Mouse (Mus musculus) adrenal gland, adult 18-20 months (tissue): ENCODE measurements around the gene Abcd3. TPM values are rescaled to one million over a fixed set of nuclear protein-coding genes. Genes with fewer than 3 reads are reported as not detected.

ENCODE experiments used
- DNase-seq, 2 experiments: peaks; one replicate each; pipeline ENCODE4 v3.0.0; 2021 to 2022; ENCODE audit warnings: low spot score in 2 of 2
- long read RNA-seq, 2 experiments: library from polyadenylated mRNA; stranded (forward); transcript quantifications; one replicate each; pipeline ENCODE4 v2.0.0; 2021
- total RNA-seq, 2 experiments: library from RNA; stranded (reverse); gene quantifications; 1 replicate in 1 of 2; 2 replicates in 1 of 2; pipeline ENCODE4 v1.2.3; 2021

The Abcd3 gene
- 100 to 1,000 TPM in 1 of 2 experiments, 10 to 100 TPM in 1; 96.6 to 100 TPM for total RNA-seq
- long read RNA-seq, experiment 1, transcript Abcd3-201 (23 exons, 3,489 nt), result major isoform, 108 of 121 reads
- long read RNA-seq, experiment 1, partial matches to known transcripts, result 2 of 121 reads
- long read RNA-seq, experiment 1, other reads (novel, unspliced or antisense), result 11 of 121 reads
- long read RNA-seq, experiment 2, transcript Abcd3-201 (23 exons, 3,489 nt), result major isoform, 374 of 424 reads
- long read RNA-seq, experiment 2, partial matches to known transcripts, result 12 of 424 reads
- long read RNA-seq, experiment 2, other reads (novel, unspliced or antisense), result 37 of 424 reads

DNA sequence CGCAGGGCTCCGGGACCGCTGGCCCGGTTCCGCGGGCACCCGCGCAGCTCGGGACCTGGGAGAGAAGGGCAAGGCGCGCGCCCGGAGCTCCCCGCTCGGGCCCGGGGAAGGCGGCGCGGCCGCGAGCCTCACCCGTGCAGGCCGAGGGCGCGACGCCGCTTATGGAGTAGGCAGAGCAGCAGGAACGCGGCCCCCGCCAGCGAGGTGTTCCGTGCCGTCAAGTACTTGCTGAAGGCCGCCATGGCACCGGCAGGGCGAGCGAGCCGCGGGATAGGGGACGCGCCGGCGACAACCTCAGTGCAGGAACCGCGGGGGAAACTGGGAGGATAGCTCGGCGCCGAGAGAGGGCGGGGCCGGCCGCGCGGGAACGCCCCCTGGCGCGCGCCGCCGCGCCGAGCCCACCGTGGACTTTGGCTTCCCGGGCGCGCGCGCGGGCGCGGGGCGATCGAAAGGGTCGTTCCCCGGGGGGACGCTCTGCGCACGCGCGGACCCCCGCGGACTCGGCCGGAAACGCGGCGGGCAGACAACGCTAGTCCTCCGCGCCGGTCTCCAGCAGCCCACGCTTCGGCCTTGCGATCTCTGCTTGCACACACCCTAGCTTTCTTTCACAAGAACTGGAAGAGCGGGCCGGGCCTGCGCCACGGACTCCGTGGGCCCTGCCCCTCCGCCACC lies at the start of gene Abcd3:
Gene Abcd3 (minus strand): TSS at position 426 of the 672 bp plus-strand sequence.
- DNase-seq, result peak; percentile 87 to 89

DNA sequence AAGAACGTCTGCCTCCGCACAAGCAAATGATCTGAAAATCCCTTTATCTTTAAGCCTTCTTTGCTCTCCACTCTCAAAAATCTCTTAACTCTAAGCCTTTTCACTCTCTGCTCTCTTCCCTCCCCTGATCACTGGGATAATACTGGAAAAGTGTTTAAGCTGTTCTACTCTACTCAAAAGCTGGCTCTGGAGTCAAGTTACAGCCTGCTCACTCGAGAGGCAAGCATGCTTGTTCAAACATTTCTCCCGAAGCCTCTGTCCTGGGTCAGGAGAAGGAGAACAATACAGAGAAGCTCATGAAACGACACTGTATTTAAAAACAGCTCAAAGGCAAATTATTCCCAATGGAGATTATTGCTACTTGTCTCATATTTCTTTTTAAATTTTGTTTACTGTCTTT lies 44.0 kb upstream of the Abcd3 start:
- DNase-seq, result no peak

DNA sequence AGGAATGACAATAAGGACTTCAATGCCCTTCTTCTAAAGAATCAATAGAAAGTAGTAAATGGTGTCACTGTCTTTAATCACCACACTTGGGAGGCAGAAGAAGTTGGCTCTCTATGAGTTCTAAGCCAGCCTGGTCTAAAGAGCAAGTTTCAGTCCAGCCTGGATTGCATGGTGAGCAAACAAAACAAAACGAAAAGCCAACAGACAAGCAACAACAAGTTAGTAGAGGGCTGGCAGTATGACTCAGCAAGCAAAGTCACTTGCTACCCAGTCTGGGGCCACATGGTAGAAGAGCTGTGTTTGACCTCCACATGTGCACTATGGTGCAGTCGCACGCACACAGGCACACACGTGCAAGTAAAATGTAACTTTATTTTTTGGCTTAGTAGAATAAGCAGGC lies 41.0 kb upstream of the Abcd3 start:
- no peak for DNase-seq

DNA sequence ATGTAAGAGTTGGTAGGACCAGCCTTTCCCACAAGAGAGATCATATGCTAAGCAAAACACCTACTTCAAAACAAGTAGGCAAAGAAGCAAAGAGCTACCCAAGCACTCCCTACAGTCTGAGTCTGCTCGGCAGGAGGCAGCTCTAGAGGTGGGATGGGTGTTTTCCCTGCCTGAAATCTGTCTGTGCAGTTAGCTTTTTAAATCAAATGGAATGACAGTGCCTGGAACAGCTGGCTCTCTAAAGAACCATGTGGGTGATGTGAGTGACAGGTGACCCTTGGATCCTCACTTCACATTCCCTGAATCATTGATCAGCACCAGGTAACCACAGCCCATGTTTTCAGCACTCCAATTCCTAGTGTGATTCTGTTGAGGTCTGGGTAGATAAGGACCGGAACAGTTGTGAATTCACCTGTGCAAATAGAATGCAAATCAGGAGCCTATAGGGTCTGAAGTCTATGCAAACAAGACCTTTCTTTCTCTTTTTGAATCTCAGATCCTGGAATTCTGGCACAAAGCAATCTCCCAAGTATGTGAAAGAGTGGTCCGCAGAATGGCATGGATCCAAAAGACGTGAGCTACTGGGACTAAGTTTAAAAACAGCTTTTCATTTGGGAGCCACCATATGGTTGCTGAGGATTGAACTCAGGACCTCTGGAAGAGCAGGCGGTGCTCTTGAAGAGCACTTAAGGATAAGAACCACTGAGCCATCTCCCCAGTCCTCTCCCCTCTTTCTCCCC lies 38.8 kb upstream of the Abcd3 start:
- DNase-seq, result no peak

DNA sequence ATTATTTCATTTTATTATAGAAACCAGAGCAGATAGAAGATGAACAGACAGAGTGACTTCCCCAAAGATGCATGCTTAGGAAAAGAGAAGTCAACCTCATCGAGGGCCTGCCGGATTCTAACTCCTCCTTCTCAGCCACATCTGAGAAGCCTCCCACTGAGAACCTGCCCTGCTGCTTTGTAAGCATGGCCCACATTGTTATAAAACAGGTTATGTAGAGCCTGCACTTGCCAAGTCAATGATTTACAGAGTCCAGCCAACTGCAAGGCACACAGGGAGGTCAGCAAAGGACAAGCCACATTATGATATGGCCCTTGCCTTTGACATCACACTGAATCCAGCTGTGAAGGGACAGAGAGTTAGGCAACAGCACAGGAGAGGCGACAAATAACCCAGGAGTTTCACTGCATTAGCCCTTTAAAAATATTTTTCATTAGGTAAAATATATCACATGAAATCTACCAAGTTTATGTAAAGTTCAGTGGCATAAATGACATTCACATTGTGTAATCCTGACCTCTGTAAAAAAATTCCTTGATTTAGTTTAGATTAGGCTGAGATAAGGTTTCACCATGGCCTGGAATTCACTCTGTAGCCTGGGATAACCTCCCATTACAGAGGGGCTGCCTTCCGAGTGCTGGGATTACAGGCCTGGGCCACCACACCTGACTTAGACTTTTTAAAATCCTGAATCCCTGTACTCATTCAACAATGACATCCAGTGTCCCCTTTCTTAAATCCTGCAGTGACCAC lies 37.1 kb upstream of the Abcd3 start:
- DNase-seq, result no peak

DNA sequence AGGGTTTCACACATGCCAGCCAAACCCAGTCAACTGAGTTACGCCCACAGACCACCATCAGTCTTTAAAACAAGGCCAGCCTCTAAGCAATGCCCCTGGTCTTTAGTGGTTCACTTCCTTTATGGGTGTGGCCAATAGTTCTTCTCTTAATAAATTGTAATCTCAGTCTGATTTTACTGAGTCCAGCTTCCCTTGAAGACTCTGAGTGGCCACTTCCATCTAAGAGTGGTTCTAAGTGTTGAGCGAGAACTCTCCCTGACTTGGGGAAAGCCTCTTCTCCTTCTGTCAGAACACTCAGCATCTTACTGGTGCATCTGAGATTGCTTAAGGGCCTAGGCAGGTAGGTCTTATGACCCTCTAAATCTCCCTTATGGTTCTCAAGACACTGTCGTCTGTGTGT lies 35.9 kb upstream of the Abcd3 start:
- no peak for DNase-seq

DNA sequence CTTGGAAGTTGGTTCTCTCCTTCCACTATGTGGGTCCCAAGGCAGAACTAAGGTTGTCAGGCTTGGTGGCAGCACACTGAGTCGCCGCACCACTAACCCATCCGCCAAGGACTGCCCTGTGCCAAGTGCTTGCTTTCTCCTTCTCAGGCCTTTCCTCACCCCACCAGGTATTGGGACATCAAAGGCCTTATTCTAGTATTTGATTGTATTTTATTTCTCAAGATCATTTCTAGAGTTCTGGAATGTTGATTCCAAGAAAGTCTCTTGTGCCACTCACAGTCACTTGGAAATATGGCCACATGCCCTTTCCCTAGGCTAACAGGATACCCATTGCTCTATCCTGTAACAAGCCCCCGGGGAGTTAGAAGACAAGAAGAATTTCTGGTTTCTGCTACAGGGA lies 35.3 kb upstream of the Abcd3 start:
- no peak for DNase-seq

DNA sequence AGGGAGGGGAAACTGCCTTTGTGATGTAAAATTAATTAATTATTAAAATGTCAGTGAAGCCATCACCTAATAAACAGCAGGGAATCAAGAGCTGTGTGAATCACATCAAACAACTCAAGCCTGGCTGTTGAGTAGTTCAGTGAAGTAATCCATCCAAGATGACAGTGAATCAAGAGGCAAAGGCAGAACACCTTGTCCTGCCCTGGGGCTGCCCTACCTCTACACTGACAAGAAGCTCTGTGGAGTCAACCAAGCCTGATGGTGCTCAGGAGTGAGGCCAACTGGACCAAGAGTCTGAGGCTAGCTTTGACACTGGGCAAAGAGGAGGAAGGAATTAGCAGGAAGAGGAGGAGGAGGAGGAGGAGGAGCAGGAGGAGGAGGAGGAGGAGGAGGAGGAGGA lies 32.2 kb upstream of the Abcd3 start:
- no peak for DNase-seq

DNA sequence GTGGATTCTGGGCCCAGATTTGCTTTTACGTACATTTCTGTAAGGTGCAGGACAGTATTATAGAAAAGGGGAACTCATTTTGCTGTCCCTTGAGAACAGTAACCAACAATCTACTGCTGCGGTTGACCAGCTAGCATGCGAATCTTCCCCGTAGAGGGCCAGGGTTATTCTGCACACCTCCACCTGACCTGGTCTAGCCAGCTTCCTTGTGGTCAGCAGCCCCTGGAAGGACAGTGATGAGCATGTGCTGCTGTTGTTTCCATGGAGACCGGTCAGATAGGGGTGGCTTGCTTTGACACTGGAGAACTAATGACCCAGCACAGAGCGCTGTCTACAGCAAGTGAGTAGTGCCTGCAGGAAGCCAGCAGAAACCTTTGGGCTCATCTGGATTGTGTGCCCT lies 29.6 kb upstream of the Abcd3 start:
- DNase-seq, result no peak

DNA sequence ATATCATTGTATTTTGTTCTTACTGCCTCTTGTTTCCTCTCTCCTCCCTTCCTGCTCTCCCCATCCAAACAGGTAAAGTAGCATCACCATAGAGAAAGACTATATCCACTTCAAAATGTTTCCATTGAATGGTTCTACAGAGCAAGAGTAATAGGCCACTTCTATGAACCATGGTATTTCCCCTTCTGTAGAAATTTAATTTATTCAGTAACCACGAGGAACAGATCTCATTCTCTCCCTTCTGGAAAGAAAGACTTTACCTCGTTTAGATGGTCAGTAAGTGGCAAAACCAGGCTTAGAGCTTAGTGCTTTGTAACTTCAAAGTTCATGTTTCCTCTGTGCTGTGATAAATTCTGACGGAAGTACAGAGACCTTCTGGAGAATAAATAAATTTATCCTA lies 28.9 kb upstream of the Abcd3 start:
- DNase-seq, result no peak

DNA sequence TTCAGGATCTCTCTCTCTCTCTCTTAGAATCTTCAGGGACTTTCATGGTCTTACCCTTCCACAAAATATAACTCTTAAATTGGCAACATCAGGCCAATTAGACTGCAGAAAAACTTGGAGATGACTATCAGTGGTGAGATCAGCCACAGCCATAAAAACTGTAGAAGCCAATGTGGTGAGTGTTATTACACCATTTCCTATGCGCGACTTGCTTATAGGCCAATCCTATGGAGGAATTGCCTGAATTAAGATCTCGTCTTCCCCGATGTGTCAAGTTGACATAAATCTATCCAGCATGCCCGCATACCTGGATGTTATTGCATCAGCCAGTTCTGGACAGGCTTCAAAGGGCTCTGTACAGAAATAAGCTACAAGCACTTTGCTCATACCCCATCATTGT lies 28.2 kb upstream of the Abcd3 start:
- DNase-seq, result no peak

DNA sequence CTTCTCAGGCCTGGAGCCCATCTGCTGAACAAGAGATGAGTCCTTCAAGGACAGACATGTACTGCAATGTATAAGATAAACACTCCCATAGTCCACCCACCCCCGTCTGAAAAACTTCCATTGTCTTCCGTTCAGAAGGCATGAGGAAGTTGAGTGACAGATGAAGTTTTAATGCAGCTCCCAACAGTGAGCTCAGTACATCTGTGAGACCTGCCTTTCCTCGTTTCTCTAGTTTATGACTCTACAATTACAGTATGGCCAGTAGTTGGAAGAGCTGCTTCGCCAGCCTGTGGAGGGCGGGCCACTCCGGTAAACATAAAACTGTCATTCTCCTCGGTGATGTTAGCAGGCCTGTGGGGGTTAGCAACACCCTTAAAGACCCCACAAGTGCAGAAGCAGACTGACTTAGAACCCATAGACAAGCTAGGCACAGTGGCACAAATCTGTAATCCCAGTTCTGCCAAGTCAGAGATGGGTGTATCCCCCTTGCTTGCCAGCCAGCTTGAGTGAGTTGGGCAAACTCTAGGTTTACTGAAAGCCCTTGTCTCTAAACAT lies 27.3 kb upstream of the Abcd3 start:
- DNase-seq, result no peak

DNA sequence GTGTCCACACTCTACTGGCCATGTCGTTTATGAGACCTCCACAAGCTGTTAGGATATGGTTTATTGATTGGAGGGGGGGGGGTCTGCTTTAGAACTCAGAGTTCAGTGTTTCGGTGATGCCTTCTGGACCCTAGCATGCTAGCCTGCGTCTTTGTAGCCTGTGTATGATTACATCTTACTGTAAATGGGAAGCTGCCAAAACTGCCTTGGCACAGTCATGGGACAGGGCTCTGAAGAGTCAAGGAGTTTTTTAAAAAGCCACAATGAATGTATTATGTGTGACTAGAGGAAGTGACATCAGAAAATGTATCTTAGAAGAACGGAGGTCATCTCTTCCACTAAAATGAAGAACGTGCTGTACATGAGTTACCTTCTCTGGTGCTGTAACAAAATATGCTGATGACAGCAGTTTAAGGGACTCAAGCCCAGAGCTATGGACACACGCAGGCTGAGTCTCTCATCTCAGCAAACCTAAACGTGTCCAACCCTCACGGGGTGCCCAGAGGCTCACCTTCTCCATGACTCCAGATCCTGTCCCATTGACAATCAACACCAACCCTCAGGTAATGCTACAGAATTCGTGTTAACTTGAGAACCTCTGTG lies 26.4 kb upstream of the Abcd3 start:
- no peak for DNase-seq

DNA sequence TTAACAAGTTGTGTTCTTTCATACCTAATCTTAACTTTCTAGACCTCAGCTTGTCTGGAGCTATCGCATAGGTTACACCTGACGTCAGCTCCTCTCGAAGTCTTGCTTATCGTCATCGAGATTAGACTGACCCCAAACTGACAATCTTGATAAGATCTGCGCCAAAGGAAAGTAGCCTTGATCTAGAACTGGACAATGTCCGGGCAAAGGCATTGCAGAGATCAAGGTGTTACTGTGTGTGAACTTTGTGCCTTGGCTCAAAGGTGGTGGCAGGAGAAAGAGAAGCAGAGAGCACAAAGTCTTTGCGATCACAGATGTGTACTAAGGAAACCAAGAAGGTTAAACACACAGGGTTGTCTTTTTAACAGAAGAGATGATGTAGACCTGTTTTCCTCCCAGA lies 25.2 kb upstream of the Abcd3 start:
- DNase-seq, result no peak

DNA sequence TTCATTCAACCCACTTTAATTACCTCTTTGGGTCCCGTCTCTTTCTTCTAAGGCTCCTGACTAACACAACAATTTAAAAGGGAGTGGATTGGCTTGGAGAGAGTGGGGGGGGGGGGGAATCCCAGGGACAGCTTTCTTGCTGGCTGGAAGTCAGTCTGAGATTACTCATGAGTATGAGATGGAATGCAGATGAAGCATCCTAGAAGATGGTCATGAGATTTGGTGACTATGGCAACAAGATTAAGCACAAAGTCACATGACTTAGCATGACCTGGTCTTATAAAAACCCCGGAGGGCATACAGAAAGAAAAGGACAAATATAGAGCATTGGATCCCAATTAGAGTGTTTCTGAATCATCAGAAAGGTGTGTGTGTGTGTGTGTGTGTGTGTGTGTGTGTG lies 19.6 kb upstream of the Abcd3 start:
- no peak for DNase-seq

DNA sequence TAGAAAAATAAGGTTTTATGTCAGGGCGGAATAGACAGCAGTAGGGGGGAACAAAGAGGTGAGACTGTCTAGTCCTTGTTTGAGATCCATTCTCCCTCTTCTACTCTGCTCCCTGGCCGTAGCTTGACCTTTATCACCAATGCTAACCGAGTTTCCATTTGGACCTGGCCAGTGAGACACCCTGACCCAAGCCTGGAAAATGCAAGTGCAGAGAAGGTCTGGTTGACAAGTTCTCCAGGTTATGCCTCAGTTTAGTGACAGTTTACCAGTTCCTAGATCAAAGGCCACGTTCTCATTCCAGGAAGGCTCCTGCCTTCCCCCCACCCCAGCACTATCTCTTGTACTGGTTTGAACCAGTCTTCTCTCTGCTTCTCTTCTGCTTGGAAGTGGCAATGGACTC lies 19.1 kb upstream of the Abcd3 start:
- no peak for DNase-seq

DNA sequence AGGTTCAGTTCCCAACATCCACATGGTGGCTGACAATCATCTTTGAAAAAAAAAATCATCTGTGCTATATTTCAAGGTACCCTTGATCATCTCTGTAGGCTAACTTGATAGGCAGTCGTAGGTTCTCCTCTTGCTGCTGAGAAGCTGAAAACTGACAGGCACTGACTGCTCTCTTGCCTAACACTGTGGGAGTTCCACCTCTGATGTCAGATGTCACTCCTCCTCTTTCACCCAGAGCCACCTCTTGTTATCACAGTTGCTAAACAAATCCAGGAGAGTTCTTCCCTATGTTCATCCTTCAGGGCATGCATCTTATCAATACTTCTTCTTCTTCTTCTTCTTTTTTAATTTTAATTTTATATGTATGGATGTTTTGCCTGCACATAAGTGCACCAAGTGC lies 10.0 kb upstream of the Abcd3 start:
- no peak for DNase-seq

DNA sequence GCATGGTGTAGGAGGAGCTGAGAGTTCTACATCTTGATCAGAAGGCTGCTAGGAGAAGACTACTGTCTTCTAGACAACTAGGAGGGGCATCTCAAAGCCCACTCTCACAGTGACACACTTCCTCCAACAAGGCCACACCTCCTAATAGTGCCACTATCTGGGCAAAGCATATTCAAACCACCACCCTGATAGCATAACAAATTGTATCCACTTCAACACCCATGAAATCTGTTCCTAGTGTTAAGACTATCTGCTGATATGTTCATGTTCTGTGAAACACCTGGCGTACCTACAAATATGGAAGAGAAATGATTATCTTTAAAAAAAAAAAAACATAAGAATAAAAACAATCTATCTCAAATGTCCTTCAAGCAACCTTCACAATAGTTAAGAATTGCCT lies 9.2 kb upstream of the Abcd3 start:
- no peak for DNase-seq

DNA sequence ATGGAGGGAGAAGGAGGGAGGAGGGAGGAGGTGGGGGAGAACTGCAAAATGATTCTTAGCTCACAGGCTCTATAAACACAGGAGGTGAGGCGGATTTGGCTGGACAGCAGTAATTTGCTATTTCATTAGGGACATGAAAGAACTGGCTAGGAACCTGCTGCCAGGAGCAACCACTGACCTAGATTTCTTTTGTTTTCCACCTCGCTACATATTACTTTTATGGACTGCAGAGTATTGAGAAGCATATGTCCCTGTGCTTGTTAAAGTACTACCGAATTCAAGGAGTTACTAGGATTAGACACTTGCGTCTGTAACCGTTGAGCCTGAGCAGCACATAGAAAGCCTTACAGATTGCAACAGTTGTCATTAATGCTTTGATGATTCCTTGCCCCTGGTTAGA lies 7.5 kb upstream of the Abcd3 start:
- DNase-seq, result no peak

DNA sequence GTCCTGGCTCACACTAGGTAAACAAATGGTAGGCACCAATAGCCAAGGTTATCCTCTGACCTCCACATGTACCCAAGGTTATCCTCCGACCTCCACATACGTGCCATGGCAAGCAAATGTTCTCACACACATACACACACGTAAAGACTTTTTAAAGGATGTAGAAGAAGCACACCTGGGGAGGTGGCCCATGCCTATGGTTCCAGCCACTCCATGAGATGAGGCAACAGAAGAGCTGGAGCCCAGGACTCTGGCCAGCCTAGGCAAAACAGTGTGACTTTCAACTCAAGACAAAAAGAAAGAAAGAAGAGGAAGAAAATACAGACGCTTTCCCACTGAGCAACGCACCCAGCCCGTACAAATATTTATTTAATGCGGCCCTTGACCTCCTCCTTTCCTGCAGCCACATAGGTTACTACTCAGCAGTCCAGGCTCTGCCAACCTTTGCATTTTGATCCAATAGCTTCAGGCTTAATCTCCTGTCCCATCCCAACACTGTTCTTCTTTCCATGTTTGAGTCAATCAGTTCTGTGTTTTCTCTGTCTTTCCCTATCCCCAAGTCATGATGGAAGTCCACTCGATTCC lies 6.5 kb upstream of the Abcd3 start:
- no peak for DNase-seq
